Mouse (Mus musculus) cortical plate, adult 2 months (tissue): ENCODE measurements around the gene Adat1.

ENCODE experiments used
- CTCF ChIP-seq: fragments of 200-500 bp; IDR thresholded peaks from 2 replicates; pipeline ENCODE4 v1.5.1; 2011; ENCODE audit warnings: mild to moderate bottlenecking, control low read depth, low read length; ENCODE audit not compliant: insufficient read depth; ENCODE audit errors: extremely low read depth
- POLR2A ChIP-seq: fragments of 200-500 bp; IDR thresholded peaks from 2 replicates; pipeline ENCODE4 v1.6.1; 2011; ENCODE audit warnings: mild to moderate bottlenecking, low read length, control low read depth; ENCODE audit not compliant: insufficient read depth; ENCODE audit errors: extremely low read depth

DNA sequence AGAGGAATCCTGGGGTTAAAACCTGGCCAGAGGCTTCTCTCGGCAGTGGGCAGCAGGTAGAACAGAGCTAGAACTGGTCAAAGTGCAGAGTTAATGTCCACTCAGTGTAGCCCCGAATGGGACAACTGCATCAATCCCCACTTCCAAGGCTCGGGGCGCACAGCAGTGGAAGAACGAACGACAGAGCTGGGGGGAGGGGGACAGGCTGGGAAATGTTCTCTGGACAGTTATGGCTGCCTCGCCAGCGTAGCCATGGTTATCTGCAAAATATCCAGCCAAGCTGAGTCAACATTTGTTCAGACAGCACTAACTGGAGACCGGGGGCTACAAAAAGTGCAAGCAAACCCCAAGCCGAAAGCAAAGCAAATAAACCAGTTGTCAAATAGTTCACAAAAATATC is 14.0 kb downstream of the Adat1 start:
- TF ChIP-seq POLR2A (no peak), CTCF (no peak)
